ENCODE assay signal across 8 mouse cellular contexts in genomic region chr14:87416755-87417690, GRCm38 (mm10). TPM values are rescaled to one million over a fixed set of nuclear protein-coding genes. Genes with fewer than 3 reads are reported as not detected.
DNase-seq lines count a peak whose midpoint lies in the region; ATAC-seq and TF ChIP-seq lines count a peak whose summit lies in the region.

No protein-coding gene starts in this region.

- under 1% methylated on average over 105 of the region's 109 CpGs for WGBS in embryonic facial prominence, embryonic 11.5 days
- 4% methylated on average over 105 of the region's 109 CpGs for WGBS in heart, adult 2 months
- under 1% methylated on average over 90 of the region's 109 CpGs for WGBS in liver, embryonic 12.5 days (ENCODE audit: insufficient replicate concordance)
- under 1% methylated on average over 92 of the region's 109 CpGs for WGBS in stomach, embryonic 15.5 days

- TF ChIP-seq CTCF in C2C12 (IDR thresholded peaks at IDR 0.05; ENCODE audit: control insufficient read depth, insufficient read depth, insufficient read length) = no peak
- no peak for TF ChIP-seq CTCF in heart, adult 2 months (IDR thresholded peaks at IDR 0.05)

- peak; percentile 76 for ATAC-seq in embryonic facial prominence, embryonic 11.5 days (replicated peaks; ENCODE audit: insufficient number of reproducible peaks, low FRiP score, low TSS enrichment, low read depth)
- peak; percentile 59 for ATAC-seq in liver, embryonic 12.5 days
- peak; percentile 45 for ATAC-seq in stomach, embryonic 15.5 days (ENCODE audit: insufficient read depth, low FRiP score, low read depth)

- intact Hi-C loops in heart, adult 2 months (cut with DNase I) = loop anchor here (2.0 kb wide), 1 partner anchor 36 kb away; no protein-coding TSS in a partner anchor

- H3K9ac ChIP-seq in embryonic facial prominence, embryonic 11.5 days (replicated peaks; ENCODE audit: low read length) = peak overlapping the region; percentile 98
- peak overlapping the region; percentile 95 for H3K9ac ChIP-seq in heart, adult 2 months (ENCODE audit: low read depth, low read length)
- peak overlapping the region; percentile 96 for H3K9ac ChIP-seq in liver, embryonic 12.5 days
- H3K9ac ChIP-seq in stomach, embryonic 15.5 days = peak overlapping the region; percentile 82

- H3K27me3 ChIP-seq in C2C12 (ENCODE audit: control insufficient read depth, insufficient read depth, insufficient read length) (no peaks in the 10 kb centered on the region), myocyte (ENCODE audit: control insufficient read depth, insufficient read depth, insufficient read length) (no peaks in the 10 kb centered on the region)
- H3K27me3 ChIP-seq in embryonic facial prominence, embryonic 11.5 days (ENCODE audit: control insufficient read depth, insufficient read depth, low read length) = no peaks in the 10 kb centered on the region
- H3K27me3 ChIP-seq in heart, adult 2 months (ENCODE audit: control insufficient read depth, insufficient read depth, low read length) = no peaks in the 10 kb centered on the region
- no peaks in the 10 kb centered on the region for H3K27me3 ChIP-seq in liver, embryonic 12.5 days (replicated peaks)
- no peaks in the 10 kb centered on the region for H3K27me3 ChIP-seq in stomach, embryonic 15.5 days (replicated peaks)

- no peaks in the 10 kb centered on the region for H3K9me3 ChIP-seq in embryonic facial prominence, embryonic 11.5 days (replicated peaks; ENCODE audit: control insufficient read depth, low read length)
- H3K9me3 ChIP-seq in liver, embryonic 12.5 days (replicated peaks) = no peaks in the 10 kb centered on the region
- H3K9me3 ChIP-seq in stomach, embryonic 15.5 days = no peaks in the 10 kb centered on the region

- TF ChIP-seq POLR2A in heart, adult 2 months (IDR thresholded peaks at IDR 0.05; ENCODE audit: insufficient read depth, low read depth, low read length) = no peak
- no peak for TF ChIP-seq POLR2A in myocyte (IDR thresholded peaks at IDR 0.05; ENCODE audit: insufficient read length, low read depth)

- peak; percentile 66 for DNase-seq in adrenal gland, postnatal 25 days
- peak; percentile 59 for DNase-seq in embryonic facial prominence, embryonic 11.5 days (ENCODE audit: low spot score)
- DNase-seq in heart, adult 2 months = peak; percentile 82
- DNase-seq in kidney, adult 8-10 months = peak; percentile 24 to 44

- peaks cover 39% of the 10 kb centered on the region for H3K79me3 ChIP-seq in C2C12 (ENCODE audit: low read depth)

- H3K79me2 ChIP-seq in C2C12 (ENCODE audit: control insufficient read depth, insufficient read depth) (peaks cover 51% of the 10 kb centered on the region), myocyte (ENCODE audit: control insufficient read depth, insufficient read depth) (peaks cover 48% of the 10 kb centered on the region)
- H3K79me2 ChIP-seq in heart, adult 2 months (replicated peaks; ENCODE audit: control insufficient read depth, insufficient read depth, low read length) = no peaks in the 10 kb centered on the region; the same call in 1 of the 2 replicates

- H3K36me3 ChIP-seq in C2C12 (ENCODE audit: control insufficient read depth, insufficient read depth) (peaks cover 3% of the 10 kb centered on the region), myocyte (ENCODE audit: control insufficient read depth, insufficient read depth) (no peaks in the 10 kb centered on the region)
- H3K36me3 ChIP-seq in embryonic facial prominence, embryonic 11.5 days (replicated peaks; ENCODE audit: control insufficient read depth, insufficient read depth, low read depth, low read length) = no peaks in the 10 kb centered on the region
- peaks cover 12% of the 10 kb centered on the region for H3K36me3 ChIP-seq in heart, adult 2 months (ENCODE audit: control insufficient read depth, insufficient read depth, low read length)
- no peaks in the 10 kb centered on the region for H3K36me3 ChIP-seq in liver, embryonic 12.5 days
- H3K36me3 ChIP-seq in stomach, embryonic 15.5 days = no peaks in the 10 kb centered on the region

- TF ChIP-seq EP300 in heart, adult 2 months (IDR thresholded peaks at IDR 0.05; ENCODE audit: insufficient read depth, low read depth, low read length) = no peak

- peak overlapping the region; percentile 53 for H3K4me2 ChIP-seq in embryonic facial prominence, embryonic 11.5 days (ENCODE audit: low read depth, low read length)
- H3K4me2 ChIP-seq in liver, embryonic 12.5 days = peak overlapping the region; percentile 82
- H3K4me2 ChIP-seq in myocyte (ENCODE audit: low read depth) = peak overlapping the region; percentile 80
- peak overlapping the region; percentile 80 for H3K4me2 ChIP-seq in stomach, embryonic 15.5 days

- H3K4me3 ChIP-seq in C2C12 (ENCODE audit: insufficient read depth, poor library complexity, severe bottlenecking) (peak overlapping the region; percentile 63), myocyte (peak overlapping the region; percentile 48)
- peak overlapping the region; percentile 82 for H3K4me3 ChIP-seq in embryonic facial prominence, embryonic 11.5 days (ENCODE audit: low read depth, low read length)
- H3K4me3 ChIP-seq in heart, adult 2 months = peak overlapping the region; percentile 96
- H3K4me3 ChIP-seq in liver, embryonic 12.5 days = peak overlapping the region; percentile 86
- peak overlapping the region; percentile 89 for H3K4me3 ChIP-seq in stomach, embryonic 15.5 days (replicated peaks)

- H3K4me1 ChIP-seq in embryonic facial prominence, embryonic 11.5 days (ENCODE audit: control insufficient read depth, insufficient read depth, low read length) = no peaks in the 10 kb centered on the region
- H3K4me1 ChIP-seq in heart, adult 2 months (ENCODE audit: control insufficient read depth, insufficient read depth, low read length) = peaks cover 7% of the 10 kb centered on the region
- peaks cover 42% of the 10 kb centered on the region for H3K4me1 ChIP-seq in liver, embryonic 12.5 days
- 0 out of 2 replicates have a peak, but pooled peaks cover 3% of the 10 kb centered on the region for H3K4me1 ChIP-seq in stomach, embryonic 15.5 days

- H3ac ChIP-seq in C2C12 (ENCODE audit: control insufficient read depth, insufficient read length, low read depth) (peak overlapping the region; percentile 91), myocyte (ENCODE audit: control insufficient read depth, insufficient read length) (peak overlapping the region; percentile 99)

- H3K27ac ChIP-seq in embryonic facial prominence, embryonic 11.5 days (replicated peaks; ENCODE audit: low read depth, low read length) = peak overlapping the region; percentile 100
- H3K27ac ChIP-seq in heart, adult 2 months = peak overlapping the region; percentile 98
- H3K27ac ChIP-seq in liver, embryonic 12.5 days = peak overlapping the region; percentile 94
- peak overlapping the region; percentile 100 for H3K27ac ChIP-seq in stomach, embryonic 15.5 days

TF ChIP-seq in C2C12, 6 proteins besides CTCF, POLR2A, EP300 and RAD21:
- TF ChIP-seq USF1 (IDR thresholded peaks at IDR 0.05; ENCODE audit: low read depth) (no peak), CEBPB (IDR thresholded peaks at IDR 0.05; ENCODE audit: low read depth) (no peak), MYOG (IDR thresholded peaks at IDR 0.05; ENCODE audit: control insufficient read depth, extremely low read depth, insufficient read length) (no peak), MYOD1 (IDR thresholded peaks at IDR 0.05; ENCODE audit: control insufficient read depth, insufficient read length, low read depth) (no peak), FOSL1 (IDR thresholded peaks at IDR 0.05; ENCODE audit: insufficient read depth, low read length, poor library complexity, severe bottlenecking) (no peak), MAX (IDR thresholded peaks at IDR 0.05) (no peak)

TF ChIP-seq in myocyte, 11 proteins besides CTCF, POLR2A, EP300 and RAD21:
- no peak for TF ChIP-seq CEBPB (IDR thresholded peaks at IDR 0.05; ENCODE audit: insufficient read depth, poor library complexity, severe bottlenecking)
- no peak for TF ChIP-seq POLR2AphosphoS2 (IDR thresholded peaks at IDR 0.05; ENCODE audit: insufficient read length, low read depth)
- no peak for TF ChIP-seq TCF12 (IDR thresholded peaks at IDR 0.05; ENCODE audit: insufficient read depth, poor library complexity, severe bottlenecking)
- TF ChIP-seq MAX (IDR thresholded peaks at IDR 0.05; ENCODE audit: low read depth) = no peak
- no peak for TF ChIP-seq MYOD1 (IDR thresholded peaks at IDR 0.05; ENCODE audit: control insufficient read depth in 1 of 3, insufficient read length in 2 of 3, low read depth in 2 of 3)
- TF ChIP-seq SRF (IDR thresholded peaks at IDR 0.05; ENCODE audit: control insufficient read depth, insufficient read length, low read depth) = no peak
- no peak for TF ChIP-seq REST (IDR thresholded peaks at IDR 0.05; ENCODE audit: insufficient read depth, insufficient read length)
- TF ChIP-seq E2F4 (IDR thresholded peaks at IDR 0.05; ENCODE audit: insufficient read depth) = no peak
- TF ChIP-seq MYOG (IDR thresholded peaks at IDR 0.05; ENCODE audit: control insufficient read depth in 1 of 3, insufficient read depth in 1 of 3, insufficient read length in 2 of 3, low read depth in 2 of 3) = no peak
- no peak for TF ChIP-seq USF1 (IDR thresholded peaks at IDR 0.05; ENCODE audit: low read depth)
- TF ChIP-seq TCF3 (IDR thresholded peaks at IDR 0.05; ENCODE audit: insufficient read length, low read depth) = no peak
TF ChIP-seq in myocyte: peak in this region for 0.

RNA-seq across cellular contexts. Expression of gene Tdrd3, which starts 0.6 kb away (rescaled TPM):
- polyA plus RNA-seq in C2C12 (2012; fragmentation: generic; extraction: Trizol) (4.9 TPM), myocyte (2012; fragmentation: generic; extraction: Trizol) (5.1 TPM)
- total RNA-seq in adrenal gland, postnatal 25 days (2021) = 43.5 and 44.0 TPM in 2 replicates
- polyA plus RNA-seq in embryonic facial prominence, embryonic 11.5 days (2014; fragmentation: Nextera tagmentation; extraction: Ambion mirVana) = 50.7 and 52.5 TPM in 2 replicates
- total RNA-seq in heart, adult 2 months (2021) = 10 to 100 TPM; 26.0 to 27.2 TPM
- polyA plus RNA-seq in heart, adult 2 months (2012; rRNA removed) = 2.9 and 6.6 TPM in 2 replicates
- 13.5 and 14.1 TPM in 2 replicates for polyA plus RNA-seq in liver, embryonic 12.5 days (2016; fragmentation: Nextera tagmentation; extraction: Ambion mirVana)
- 24.2 and 26.1 TPM in 2 replicates for polyA plus RNA-seq in stomach, embryonic 15.5 days (2015; fragmentation: Nextera tagmentation; extraction: Ambion mirVana)

Comparison
In these comparisons a context has a peak if more than half of its experiments do, and no peak if none do; other contexts are left out.
1. Peak in every context shown above with its lines: DNase-seq, ATAC-seq, H3K4me3 ChIP-seq and H3K27ac ChIP-seq.